ENCODE assay signal across 13 mouse cellular contexts in genomic region chr2:18051831-18052170, GRCm38 (mm10). TPM values are rescaled to one million over a fixed set of nuclear protein-coding genes. Genes with fewer than 3 reads are reported as not detected.
A peak's percentile ranks its signal among the peaks of the same experiment; 100 is the strongest.
DNase-seq lines count a peak whose midpoint lies in the region; ATAC-seq lines count a peak whose summit lies in the region.
"Had no signal": no experiment of that assay in that cellular context is flagged by ENCODE, and none has a peak within 500 bp of the region (broad histone marks: within the 10 kb centered on the region; RNA-seq: fewer than 3 reads in every experiment).

No protein-coding gene starts in this region.

- H3K4me2 ChIP-seq in midbrain, embryonic 16.5 days (ENCODE audit: low read length): no peak overlapping the region; the same call in 1 of the 2 replicates
- peak overlapping the region; percentile 85 for H3K4me2 ChIP-seq in forebrain, embryonic 12.5 days
- peak overlapping the region; percentile 90; the same call in 1 of the 2 replicates for H3K4me2 ChIP-seq in hindbrain, embryonic 15.5 days
- peak overlapping the region; percentile 81 for H3K4me2 ChIP-seq in neural tube, embryonic 13.5 days
- H3K4me2 ChIP-seq: liver, embryonic 12.5 days had no signal

- 17% methylated on average over 3 of the region's 3 CpGs for WGBS in midbrain, embryonic 10.5 days
- WGBS in midbrain, embryonic 16.5 days: 19% methylated on average over 3 of the region's 3 CpGs
- 12% methylated on average over 3 of the region's 3 CpGs for WGBS in forebrain, embryonic 12.5 days
- 33% methylated on average over 3 of the region's 3 CpGs for WGBS in hindbrain, embryonic 15.5 days
- WGBS in neural tube, embryonic 13.5 days: 29% methylated on average over 3 of the region's 3 CpGs

- H3K4me3 ChIP-seq in midbrain, embryonic 10.5 days: peak overlapping the region; percentile 81
- no peak overlapping the region for H3K4me3 ChIP-seq in midbrain, embryonic 16.5 days (ENCODE audit: low read depth, low read length)
- peak overlapping the region; percentile 100 for H3K4me3 ChIP-seq in forebrain, embryonic 12.5 days (replicated peaks)
- H3K4me3 ChIP-seq in hindbrain, embryonic 15.5 days: no peak overlapping the region
- H3K4me3 ChIP-seq in neural tube, embryonic 13.5 days: 0 out of 2 replicates have a peak overlapping the region, but pooled peaks have one; percentile 8
- H3K4me3 ChIP-seq: liver, embryonic 12.5 days had no signal

- H3K9ac ChIP-seq in midbrain, embryonic 16.5 days (ENCODE audit: low read depth, low read length): no peak overlapping the region
- peak overlapping the region; percentile 100; the same call in 1 of the 2 replicates for H3K9ac ChIP-seq in forebrain, embryonic 12.5 days
- no peak overlapping the region for H3K9ac ChIP-seq in hindbrain, embryonic 15.5 days
- peak overlapping the region; percentile 100 for H3K9ac ChIP-seq in neural tube, embryonic 13.5 days
- H3K9ac ChIP-seq: liver, embryonic 12.5 days had no signal

- no peaks in the 10 kb centered on the region for H3K9me3 ChIP-seq in midbrain, embryonic 10.5 days (replicated peaks)
- H3K9me3 ChIP-seq in midbrain, embryonic 16.5 days (replicated peaks; ENCODE audit: control insufficient read depth, low read length, poor library complexity, severe bottlenecking): no peaks in the 10 kb centered on the region
- no peaks in the 10 kb centered on the region for H3K9me3 ChIP-seq in forebrain, embryonic 12.5 days
- H3K9me3 ChIP-seq in hindbrain, embryonic 15.5 days: no peaks in the 10 kb centered on the region
- no peaks in the 10 kb centered on the region for H3K9me3 ChIP-seq in neural tube, embryonic 13.5 days
- H3K9me3 ChIP-seq: liver, embryonic 12.5 days had no signal

- DNase-seq in midbrain, embryonic 10.5 days (ENCODE audit: low spot score): no peak
- DNase-seq in cerebellum, adult 11 months: no peak
- DNase-seq in thymus, adult 18-20 months: no peak
- DNase-seq: heart, postnatal 14 days; kidney, adult 11 months; kidney, postnatal 4 days; spleen, adult 18-20 months had no signal

- no peaks in the 10 kb centered on the region for H3K27me3 ChIP-seq in midbrain, embryonic 10.5 days (ENCODE audit: low read depth, poor library complexity, severe bottlenecking)
- H3K27me3 ChIP-seq in midbrain, embryonic 16.5 days (ENCODE audit: control insufficient read depth, insufficient read depth, low read depth, low read length): no peaks in the 10 kb centered on the region
- no peaks in the 10 kb centered on the region for H3K27me3 ChIP-seq in forebrain, embryonic 12.5 days
- no peaks in the 10 kb centered on the region for H3K27me3 ChIP-seq in hindbrain, embryonic 15.5 days
- no peaks in the 10 kb centered on the region for H3K27me3 ChIP-seq in neural tube, embryonic 13.5 days

- H3K27ac ChIP-seq in midbrain, embryonic 10.5 days (replicated peaks): peak overlapping the region; percentile 100
- no peak overlapping the region for H3K27ac ChIP-seq in midbrain, embryonic 16.5 days (ENCODE audit: low read length)
- H3K27ac ChIP-seq in forebrain, embryonic 12.5 days: peak overlapping the region; percentile 100
- no peak overlapping the region for H3K27ac ChIP-seq in hindbrain, embryonic 15.5 days (replicated peaks)
- H3K27ac ChIP-seq in neural tube, embryonic 13.5 days (replicated peaks): peak overlapping the region; percentile 100
- H3K27ac ChIP-seq: liver, embryonic 12.5 days had no signal

- H3K4me1 ChIP-seq in midbrain, embryonic 10.5 days: peaks cover 56% of the 10 kb centered on the region
- peaks cover 32% of the 10 kb centered on the region for H3K4me1 ChIP-seq in midbrain, embryonic 16.5 days (ENCODE audit: control insufficient read depth, insufficient read depth, low read length)
- H3K4me1 ChIP-seq in forebrain, embryonic 12.5 days: peaks cover 50% of the 10 kb centered on the region
- peaks cover 38% of the 10 kb centered on the region for H3K4me1 ChIP-seq in hindbrain, embryonic 15.5 days (replicated peaks)
- peaks cover 66% of the 10 kb centered on the region for H3K4me1 ChIP-seq in neural tube, embryonic 13.5 days (replicated peaks)

- ATAC-seq in midbrain, embryonic 16.5 days: no peak
- ATAC-seq in forebrain, embryonic 12.5 days (ENCODE audit: low FRiP score): no peak
- ATAC-seq in hindbrain, embryonic 15.5 days (ENCODE audit: low FRiP score, low read depth): no peak
- no peak for ATAC-seq in neural tube, embryonic 13.5 days (ENCODE audit: low read depth)
- ATAC-seq: CD4-positive, CD25-positive, alpha-beta regulatory T cell, adult 4 months; liver, embryonic 12.5 days had no signal

- H3K36me3 ChIP-seq in midbrain, embryonic 10.5 days: peaks cover under 1% of the 10 kb centered on the region; the same call in 1 of the 2 replicates
- H3K36me3 ChIP-seq in midbrain, embryonic 16.5 days (ENCODE audit: control insufficient read depth, insufficient read depth, low read length): no peaks in the 10 kb centered on the region
- no peaks in the 10 kb centered on the region for H3K36me3 ChIP-seq in forebrain, embryonic 12.5 days (replicated peaks)
- H3K36me3 ChIP-seq in hindbrain, embryonic 15.5 days: no peaks in the 10 kb centered on the region
- no peaks in the 10 kb centered on the region for H3K36me3 ChIP-seq in neural tube, embryonic 13.5 days
- H3K36me3 ChIP-seq: liver, embryonic 12.5 days had no signal

RNA-seq across cellular contexts. Expression of gene Skida1, which starts 3.0 kb away (rescaled TPM):
- polyA plus RNA-seq in midbrain, embryonic 10.5 days (2016; fragmentation: Nextera tagmentation; extraction: Ambion mirVana): 19.3 and 22.7 TPM in 2 replicates
- polyA plus RNA-seq in midbrain, embryonic 16.5 days (2015; fragmentation: Nextera tagmentation; extraction: Ambion mirVana): 5.0 and 7.4 TPM in 2 replicates
- polyA plus RNA-seq in forebrain, embryonic 12.5 days (2016; fragmentation: Nextera tagmentation; extraction: Ambion mirVana): 26.3 and 26.4 TPM in 2 replicates
- polyA plus RNA-seq in hindbrain, embryonic 15.5 days (2015; fragmentation: Nextera tagmentation; extraction: Ambion mirVana): 6.5 and 7.1 TPM in 2 replicates
- polyA plus RNA-seq in neural tube, embryonic 13.5 days (2015; fragmentation: Nextera tagmentation; extraction: Ambion mirVana): 8.2 and 9.2 TPM in 2 replicates

RNA-seq across cellular contexts. Expression of gene Mllt10, which starts 3.2 kb away (rescaled TPM):
- polyA plus RNA-seq in midbrain, embryonic 10.5 days (2016; fragmentation: Nextera tagmentation; extraction: Ambion mirVana): 66.9 and 71.0 TPM in 2 replicates
- 43.7 and 45.8 TPM in 2 replicates for polyA plus RNA-seq in midbrain, embryonic 16.5 days (2015; fragmentation: Nextera tagmentation; extraction: Ambion mirVana)
- 61.7 and 76.8 TPM in 2 replicates for polyA plus RNA-seq in forebrain, embryonic 12.5 days (2016; fragmentation: Nextera tagmentation; extraction: Ambion mirVana)
- 45.6 and 50.0 TPM in 2 replicates for polyA plus RNA-seq in hindbrain, embryonic 15.5 days (2015; fragmentation: Nextera tagmentation; extraction: Ambion mirVana)
- 62.3 and 63.1 TPM in 2 replicates for polyA plus RNA-seq in neural tube, embryonic 13.5 days (2015; fragmentation: Nextera tagmentation; extraction: Ambion mirVana)

RNA-seq across cellular contexts. Expression of gene A930004D18Rik, which starts 14.3 kb away (rescaled TPM):
- polyA plus RNA-seq in midbrain, embryonic 10.5 days (2016; fragmentation: Nextera tagmentation; extraction: Ambion mirVana): 25.0 and 25.1 TPM in 2 replicates
- polyA plus RNA-seq in midbrain, embryonic 16.5 days (2015; fragmentation: Nextera tagmentation; extraction: Ambion mirVana): 7.5 and 10.8 TPM in 2 replicates
- polyA plus RNA-seq in forebrain, embryonic 12.5 days (2016; fragmentation: Nextera tagmentation; extraction: Ambion mirVana): 20.9 and 22.0 TPM in 2 replicates
- 10.8 and 11.1 TPM in 2 replicates for polyA plus RNA-seq in hindbrain, embryonic 15.5 days (2015; fragmentation: Nextera tagmentation; extraction: Ambion mirVana)
- 8.8 and 12.3 TPM in 2 replicates for polyA plus RNA-seq in neural tube, embryonic 13.5 days (2015; fragmentation: Nextera tagmentation; extraction: Ambion mirVana)

RNA-seq across cellular contexts. Expression of gene H2al2a, which starts 55.0 kb away (rescaled TPM):
- polyA plus RNA-seq in midbrain, embryonic 10.5 days (2016; fragmentation: Nextera tagmentation; extraction: Ambion mirVana): not detected in 2 replicates
- polyA plus RNA-seq in midbrain, embryonic 16.5 days (2015; fragmentation: Nextera tagmentation; extraction: Ambion mirVana): not detected in 2 replicates
- polyA plus RNA-seq in forebrain, embryonic 12.5 days (2016; fragmentation: Nextera tagmentation; extraction: Ambion mirVana): not detected in 2 replicates
- polyA plus RNA-seq in hindbrain, embryonic 15.5 days (2015; fragmentation: Nextera tagmentation; extraction: Ambion mirVana): not detected in 2 replicates
- not detected in 2 replicates for polyA plus RNA-seq in neural tube, embryonic 13.5 days (2015; fragmentation: Nextera tagmentation; extraction: Ambion mirVana)
- polyA plus RNA-seq: CD4-positive, CD25-positive, alpha-beta regulatory T cell, adult 4 months; liver, embryonic 12.5 days had no signal

Comparison
In these comparisons a context has a peak if more than half of its experiments do, and no peak if none do; other contexts are left out.
1. H3K27ac ChIP-seq: peak in midbrain, embryonic 10.5 days (single experiment), forebrain, embryonic 12.5 days (single experiment) and neural tube, embryonic 13.5 days (single experiment); none in midbrain, embryonic 16.5 days (single experiment) and hindbrain, embryonic 15.5 days (single experiment).
2. H3K4me3 ChIP-seq: peak in midbrain, embryonic 10.5 days (single experiment), forebrain, embryonic 12.5 days (single experiment) and neural tube, embryonic 13.5 days (single experiment); none in midbrain, embryonic 16.5 days (single experiment) and hindbrain, embryonic 15.5 days (single experiment).
3. H3K9ac ChIP-seq: peak in forebrain, embryonic 12.5 days (single experiment) and neural tube, embryonic 13.5 days (single experiment); none in midbrain, embryonic 16.5 days (single experiment) and hindbrain, embryonic 15.5 days (single experiment).